Mouse (Mus musculus): ENCODE results near the gene Megf8. TPM values are rescaled to one million over a fixed set of nuclear protein-coding genes. Genes with fewer than 3 reads are reported as not detected.

The Megf8 gene
- polyA plus RNA-seq, 1 experiment from 2014 or later: 19.8 TPM

DNA sequence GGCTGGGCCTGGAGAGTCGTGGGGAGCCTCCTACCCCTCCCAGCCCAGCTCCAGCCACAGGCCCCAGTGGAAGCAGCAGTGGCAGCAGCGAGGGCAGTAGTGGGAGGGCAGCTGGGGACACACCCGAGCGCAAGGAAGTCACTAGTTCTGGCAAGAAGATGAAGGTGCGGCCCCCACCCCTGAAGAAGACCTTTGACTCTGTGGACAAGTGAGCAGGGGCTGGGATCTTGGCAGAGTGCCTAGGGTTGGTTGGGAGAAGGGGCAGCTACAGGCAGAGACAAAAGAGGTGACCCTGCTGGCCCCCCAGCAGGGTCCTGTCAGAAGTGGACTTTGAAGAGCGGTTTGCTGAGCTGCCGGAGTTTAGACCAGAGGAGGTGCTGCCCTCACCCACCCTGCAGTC is 24.9 kb upstream of the Megf8 start:
- Histone ChIP-seq H3K27ac (peak overlapping the region; percentile 64; the same call in 1 of the 2 replicates), H3K4me2 (replicated peaks) (no peak overlapping the region), H3K9ac (replicated peaks) (0 out of 2 replicates have a peak overlapping the region, but pooled peaks have one; percentile 14), H3K4me1 (replicated peaks) (peaks cover 46% of the 10 kb centered on the region), H3K27me3 (no peaks in the 10 kb centered on the region), H3K9me3 (no peaks in the 10 kb centered on the region), H3K4me3 (replicated peaks) (no peak overlapping the region), H3K36me3 (peaks cover 91% of the 10 kb centered on the region)
- ATAC-seq: no peak
- 63% methylated on average over 7 of the region's 7 CpGs for WGBS

DNA sequence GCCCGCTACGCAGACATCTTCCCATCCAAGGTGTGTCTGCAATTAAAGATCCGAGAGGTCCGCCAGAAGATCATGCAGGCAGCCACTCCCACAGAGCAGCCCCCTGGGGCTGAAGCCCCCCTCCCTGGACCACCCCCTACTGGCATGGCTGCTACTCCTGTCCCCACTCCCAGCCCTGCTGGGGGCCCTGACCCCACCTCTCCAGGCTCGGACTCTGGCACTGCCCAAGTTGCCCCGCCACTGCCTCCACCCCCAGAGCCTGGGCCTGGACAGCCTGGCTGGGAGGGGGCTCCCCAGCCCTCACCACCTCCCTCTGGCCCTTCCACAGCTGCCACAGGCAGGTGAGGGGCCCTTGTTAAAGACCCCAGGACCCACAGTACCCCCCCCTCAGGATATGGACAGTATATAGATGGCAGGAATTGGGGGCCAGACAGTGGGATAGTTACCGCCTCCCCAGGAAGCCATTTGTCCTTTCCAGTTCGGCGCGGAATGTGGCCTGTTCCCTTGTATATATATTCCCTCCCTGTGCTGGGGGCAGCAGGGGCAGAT is 23.7 kb upstream of the Megf8 start:
- H3K27ac ChIP-seq: peak overlapping the region; percentile 19; the same call in 1 of the 2 replicates
- WGBS: 87% methylated on average over 9 of the region's 10 CpGs

DNA sequence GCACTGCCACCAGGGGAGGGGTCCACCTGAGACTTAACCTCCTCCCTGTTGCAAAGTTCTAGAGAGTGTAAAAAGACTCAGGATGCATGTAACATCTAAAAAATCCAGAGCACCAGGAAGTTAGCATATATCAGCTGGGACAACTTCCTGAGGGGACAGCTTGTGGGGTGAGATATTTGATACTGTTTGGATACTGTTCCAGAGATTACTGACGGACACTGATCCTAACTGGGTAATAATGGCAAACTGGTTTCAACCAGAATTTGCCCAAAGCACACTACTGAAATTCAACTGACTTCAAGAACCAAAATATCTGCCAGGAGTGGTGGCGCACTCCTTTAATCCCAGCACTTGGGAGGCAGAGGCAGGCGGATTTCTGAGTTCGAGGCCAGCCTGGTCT is 22.5 kb upstream of the Megf8 start:
- Histone ChIP-seq H3K9ac (replicated peaks) (no peak overlapping the region), H3K4me1 (replicated peaks) (peaks cover 55% of the 10 kb centered on the region), H3K27me3 (no peaks in the 10 kb centered on the region), H3K36me3 (peaks cover 67% of the 10 kb centered on the region), H3K4me2 (replicated peaks) (no peak overlapping the region), H3K27ac (no peak overlapping the region), H3K9me3 (no peaks in the 10 kb centered on the region), H3K4me3 (replicated peaks) (no peak overlapping the region)
- no peak for ATAC-seq
- 96% methylated on average over 4 of the region's 4 CpGs for WGBS

More for the DNA sequence above, 23.7 kb upstream of the Megf8 start:
- no peak overlapping the region for H3K4me3 ChIP-seq (replicated peaks)
- H3K4me1 ChIP-seq (replicated peaks): peaks cover 49% of the 10 kb centered on the region
- H3K9ac ChIP-seq (replicated peaks): no peak overlapping the region
- ATAC-seq: no peak
- peaks cover 79% of the 10 kb centered on the region for H3K36me3 ChIP-seq
- no peaks in the 10 kb centered on the region for H3K27me3 ChIP-seq
- H3K4me2 ChIP-seq (replicated peaks): no peak overlapping the region
- H3K9me3 ChIP-seq: no peaks in the 10 kb centered on the region

DNA sequence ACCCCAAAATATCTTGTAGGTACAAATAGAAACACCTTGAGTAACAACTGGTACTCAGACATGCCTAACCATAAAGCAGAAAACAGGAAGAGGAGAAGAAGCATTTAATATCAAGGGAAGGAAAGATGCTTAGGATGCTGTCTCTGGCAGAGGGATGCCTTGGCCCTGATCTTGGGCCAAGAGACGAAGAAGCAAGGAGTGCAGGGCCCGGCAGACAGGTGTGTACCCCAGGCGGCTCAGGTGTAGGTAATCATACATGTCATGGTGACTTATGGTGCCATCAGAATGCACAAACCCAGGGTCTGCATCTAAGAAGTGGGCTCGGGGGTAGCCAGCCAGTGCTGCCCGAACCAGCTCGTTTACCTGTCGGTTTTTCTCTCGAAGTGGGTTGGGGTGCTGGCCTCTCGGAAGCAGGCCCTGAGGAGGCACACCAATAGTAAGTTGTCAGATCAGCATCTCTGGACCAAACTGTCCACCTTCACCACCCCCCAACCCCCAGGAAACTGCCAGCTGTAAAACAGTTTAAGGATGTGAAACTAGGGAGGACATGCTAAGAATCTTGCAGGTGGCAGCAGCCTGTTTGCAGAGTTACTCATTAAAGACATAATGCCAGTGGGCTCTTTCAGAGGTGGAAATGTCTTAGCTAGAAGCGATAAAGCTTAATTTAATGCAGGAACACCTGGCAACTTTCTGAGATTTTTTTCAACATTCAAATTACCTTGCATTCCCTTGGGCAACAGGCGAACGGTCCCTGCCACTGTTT is 21.8 kb upstream of the Megf8 start:
- no peaks in the 10 kb centered on the region for H3K9me3 ChIP-seq
- WGBS: 92% methylated on average over 12 of the region's 12 CpGs
- no peak for ATAC-seq
- peak overlapping the region; percentile 74 for H3K4me2 ChIP-seq (replicated peaks)
- H3K36me3 ChIP-seq: peaks cover 60% of the 10 kb centered on the region
- H3K27ac ChIP-seq: no peak overlapping the region
- peaks cover 55% of the 10 kb centered on the region for H3K4me1 ChIP-seq (replicated peaks)
- no peak overlapping the region for H3K9ac ChIP-seq (replicated peaks)
- H3K4me3 ChIP-seq (replicated peaks): peak overlapping the region; percentile 90; the same call in 1 of the 2 replicates
- no peaks in the 10 kb centered on the region for H3K27me3 ChIP-seq

DNA sequence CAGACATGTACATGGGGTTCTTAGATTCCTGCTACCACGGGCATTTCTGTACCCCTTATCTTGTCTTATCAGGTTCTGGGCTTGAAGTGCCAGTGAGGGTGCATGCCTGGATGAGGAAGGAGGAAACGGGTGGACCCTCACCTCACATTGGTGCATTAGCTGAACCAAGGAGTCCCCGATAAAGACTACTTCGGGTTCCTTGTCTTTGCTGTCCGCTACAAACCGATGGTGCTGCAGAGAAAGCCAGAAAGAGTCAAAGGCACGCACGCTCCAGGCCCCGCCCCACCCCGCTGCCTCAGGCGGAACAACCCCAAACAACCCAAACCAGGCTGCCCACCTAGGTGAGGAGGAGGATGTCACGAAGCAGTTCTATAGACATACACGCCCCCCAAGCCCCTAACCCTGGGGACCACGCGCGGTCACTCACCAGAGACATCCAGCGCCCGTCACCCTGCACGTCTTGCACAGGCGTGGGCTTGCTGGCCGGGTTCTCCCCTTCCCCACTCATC is 20.0 kb upstream of the Megf8 start:
- no peaks in the 10 kb centered on the region for H3K9me3 ChIP-seq
- H3K36me3 ChIP-seq: peaks cover 42% of the 10 kb centered on the region
- H3K4me2 ChIP-seq (replicated peaks): peak overlapping the region; percentile 74
- H3K27me3 ChIP-seq: no peaks in the 10 kb centered on the region
- H3K27ac ChIP-seq: peak overlapping the region; percentile 99
- no peak; the same call in 1 of the 2 replicates for ATAC-seq
- peak overlapping the region; percentile 90 for H3K4me3 ChIP-seq (replicated peaks)
- H3K4me1 ChIP-seq (replicated peaks): peaks cover 40% of the 10 kb centered on the region
- WGBS: under 1% methylated on average over 21 of the region's 21 CpGs
- H3K9ac ChIP-seq (replicated peaks): peak overlapping the region; percentile 97

DNA sequence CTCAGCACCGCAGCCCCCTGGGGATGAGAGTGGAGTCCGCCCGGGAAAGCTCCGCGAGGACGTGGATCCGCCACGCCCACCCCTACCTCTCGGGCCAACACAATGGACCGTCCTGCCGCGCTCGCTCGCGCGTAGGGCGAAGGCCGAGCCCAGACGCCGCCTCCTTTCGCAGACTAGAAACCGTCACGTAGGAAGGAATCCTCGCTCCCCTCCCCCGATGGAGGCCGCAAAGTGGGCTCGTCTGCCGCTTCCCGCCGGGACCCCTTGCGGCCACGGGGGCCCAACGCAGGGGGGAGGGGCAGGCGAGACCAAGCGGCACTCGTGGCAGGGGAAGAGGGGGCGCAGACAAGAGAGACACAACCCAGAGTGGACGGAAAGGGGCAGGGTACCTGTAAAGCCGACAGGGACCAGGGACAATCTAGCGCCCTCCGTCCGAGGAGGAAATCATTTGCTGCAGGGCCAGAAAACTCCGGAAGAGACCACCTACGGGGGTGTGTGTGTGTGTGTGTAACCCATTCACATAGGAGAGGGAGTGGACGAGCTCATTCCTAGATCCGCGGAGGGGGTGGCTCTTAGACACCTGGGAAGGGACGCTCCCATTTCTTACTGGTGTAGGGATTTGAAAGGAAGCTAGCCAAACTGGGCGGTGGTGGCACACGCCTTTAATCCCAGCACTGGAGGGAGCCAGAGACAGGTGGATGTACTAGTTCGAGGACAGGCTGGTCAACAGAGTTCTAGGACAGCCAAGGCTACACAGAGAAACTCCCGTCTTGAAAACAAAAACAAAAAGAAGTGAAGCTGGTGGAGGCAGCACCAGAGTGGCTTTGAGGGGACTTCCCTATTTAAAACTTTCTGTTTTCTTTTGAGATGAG is 19.3 kb upstream of the Megf8 start, which contains the start of gene Pafah1b3:
Gene Pafah1b3, minus strand, starts transcription at position 533 of the 872 bp plus-strand sequence.
- Histone ChIP-seq H3K4me2 (replicated peaks) (peak within 1 kb of the TSS; percentile 74), H3K27ac (peak within 1 kb of the TSS; percentile 99), H3K9me3 (no peaks in the 10 kb centered on the region), H3K9ac (replicated peaks) (peak within 1 kb of the TSS; percentile 97), H3K4me3 (replicated peaks) (peak within 1 kb of the TSS; percentile 90), H3K4me1 (replicated peaks) (peaks cover 36% of the 10 kb centered on the region), H3K27me3 (no peaks in the 10 kb centered on the region; the same call in 1 of the 2 replicates), H3K36me3 (peaks cover 35% of the 10 kb centered on the region)
- ATAC-seq: peak; percentile 91
- WGBS: under 1% methylated on average over 52 of the region's 52 CpGs

DNA sequence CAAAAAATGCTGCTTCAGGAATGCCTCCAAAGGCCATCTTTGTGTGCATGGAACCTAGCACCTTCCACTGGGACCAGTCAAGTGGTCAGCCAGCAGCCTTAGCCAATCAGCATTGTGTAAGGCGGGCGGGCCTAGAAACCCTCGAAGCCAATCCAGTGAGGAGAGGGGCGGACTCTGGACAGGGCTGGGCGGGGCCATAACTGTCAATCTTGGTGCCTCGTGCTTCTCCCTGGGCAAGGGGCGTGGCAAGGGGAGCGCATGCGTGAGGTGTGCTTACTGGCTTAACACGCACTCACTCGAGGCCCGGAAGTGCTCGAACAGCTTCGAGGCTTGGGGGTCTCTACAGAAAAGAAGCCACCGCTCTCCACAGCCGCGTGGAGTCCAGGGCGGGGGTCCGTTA is 15.9 kb upstream of the Megf8 start, which contains the start of gene Prr19:
Gene Prr19, plus strand, starts transcription at position 349 of the 400 bp plus-strand sequence.
- ATAC-seq: peak; percentile 37; the same call in 1 of the 2 replicates
- H3K4me3 ChIP-seq (replicated peaks): no peak within 1 kb of the TSS
- no peaks in the 10 kb centered on the region for H3K9me3 ChIP-seq

DNA sequence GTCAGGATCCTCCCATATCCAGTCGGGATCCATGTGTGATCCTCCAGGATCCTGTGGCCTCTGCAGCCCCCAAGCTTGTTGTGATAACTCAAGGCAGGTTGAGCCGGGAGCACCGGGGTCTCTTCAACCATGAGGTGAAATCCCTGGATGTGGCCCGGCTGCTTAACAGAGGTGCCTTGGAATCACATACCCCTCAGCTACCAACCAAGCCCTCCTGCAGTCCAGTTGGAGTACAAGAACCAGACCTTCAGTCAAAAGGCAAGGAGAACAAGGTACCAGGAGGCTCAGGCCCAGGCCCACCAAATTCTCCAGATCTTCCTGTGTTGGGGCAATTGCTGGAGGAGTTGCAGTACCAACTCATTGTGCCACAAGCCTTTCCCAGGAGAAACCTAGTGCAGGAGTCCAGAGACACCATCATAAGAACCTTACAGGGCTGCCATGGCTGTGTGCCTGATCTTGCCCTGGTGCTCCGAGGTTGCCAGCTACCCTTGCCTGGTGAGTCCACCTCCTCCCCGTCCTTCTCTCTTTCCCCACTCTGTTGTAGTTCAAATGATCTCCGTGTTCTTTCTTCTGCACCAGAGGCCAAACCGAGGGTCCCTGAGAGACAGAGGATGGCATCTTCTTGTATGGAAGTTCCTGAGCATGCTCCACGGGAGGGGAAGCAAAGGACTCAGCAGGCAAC is 13.8 kb upstream of the Megf8 start:
- WGBS: 76% methylated on average over 9 of the region's 9 CpGs
- Histone ChIP-seq H3K9me3 (no peaks in the 10 kb centered on the region), H3K4me2 (replicated peaks) (no peak overlapping the region), H3K27ac (no peak overlapping the region), H3K9ac (replicated peaks) (no peak overlapping the region), H3K4me1 (replicated peaks) (peaks cover 20% of the 10 kb centered on the region), H3K4me3 (replicated peaks) (no peak overlapping the region), H3K36me3 (peaks cover 6% of the 10 kb centered on the region; the same call in 1 of the 2 replicates), H3K27me3 (peaks cover 12% of the 10 kb centered on the region)
- ATAC-seq: no peak

More for the DNA sequence above, 15.9 kb upstream of the Megf8 start, which contains the start of gene Prr19:
- Histone ChIP-seq H3K27me3 (no peaks in the 10 kb centered on the region; the same call in 1 of the 2 replicates), H3K4me1 (replicated peaks) (peaks cover 26% of the 10 kb centered on the region), H3K4me2 (replicated peaks) (no peak within 1 kb of the TSS), H3K27ac (no peak within 1 kb of the TSS), H3K9ac (replicated peaks) (no peak within 1 kb of the TSS), H3K36me3 (peaks cover 2% of the 10 kb centered on the region; the same call in 1 of the 2 replicates)
- 51% methylated on average over 19 of the region's 19 CpGs for WGBS

DNA sequence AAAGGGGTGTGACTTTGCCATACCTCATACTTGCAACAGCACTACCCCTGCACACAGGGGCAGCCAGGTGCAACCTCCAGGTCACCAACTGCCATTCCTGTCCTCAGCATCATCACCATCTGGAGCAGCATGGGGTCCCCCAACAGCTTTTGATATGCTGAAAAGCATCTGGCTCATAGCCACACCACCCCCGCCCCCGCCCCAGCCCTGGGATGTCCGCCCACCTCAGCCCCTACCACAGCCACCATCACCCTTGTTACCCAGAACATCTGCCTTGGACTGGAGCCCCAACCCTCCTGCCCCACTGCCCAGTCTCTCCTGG is 13.3 kb upstream of the Megf8 start:
- no peak overlapping the region for H3K9ac ChIP-seq (replicated peaks)
- no peak for ATAC-seq
- peaks cover 9% of the 10 kb centered on the region; the same call in 1 of the 2 replicates for H3K36me3 ChIP-seq
- H3K27ac ChIP-seq: no peak overlapping the region
- H3K9me3 ChIP-seq: no peaks in the 10 kb centered on the region
- H3K4me1 ChIP-seq (replicated peaks): peaks cover 15% of the 10 kb centered on the region
- no peak overlapping the region for H3K4me3 ChIP-seq (replicated peaks)
- H3K27me3 ChIP-seq: peaks cover 17% of the 10 kb centered on the region
- WGBS: 84% methylated on average over 3 of the region's 3 CpGs
- H3K4me2 ChIP-seq (replicated peaks): no peak overlapping the region

DNA sequence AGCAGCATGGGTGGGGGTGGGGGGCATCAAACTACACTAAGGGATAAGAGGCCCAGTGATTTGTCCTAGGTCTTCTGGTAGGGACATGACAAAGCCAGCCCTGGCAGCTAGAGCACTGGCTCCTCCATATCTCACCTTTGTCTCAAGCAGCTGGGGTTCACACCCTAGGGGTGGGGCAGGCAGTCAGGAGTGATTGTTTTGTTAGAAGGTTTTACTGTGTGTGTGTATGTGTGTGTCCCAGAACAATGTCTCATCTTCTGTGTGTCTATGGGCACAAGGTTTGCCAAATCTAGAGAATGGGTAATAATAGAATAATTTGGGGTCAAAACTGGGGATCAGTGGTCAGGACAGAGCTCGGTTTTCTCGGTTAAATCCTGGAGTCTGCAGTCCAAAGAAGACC is 11.5 kb upstream of the Megf8 start:
- Histone ChIP-seq H3K27me3 (peaks cover 20% of the 10 kb centered on the region), H3K4me2 (replicated peaks) (peak overlapping the region; percentile 73), H3K27ac (peak overlapping the region; percentile 88), H3K9ac (replicated peaks) (peak overlapping the region; percentile 81), H3K36me3 (peaks cover 14% of the 10 kb centered on the region; the same call in 1 of the 2 replicates), H3K4me1 (replicated peaks) (peaks cover 14% of the 10 kb centered on the region), H3K9me3 (no peaks in the 10 kb centered on the region), H3K4me3 (replicated peaks) (peak overlapping the region; percentile 55)
- WGBS: 0% methylated on average over 2 of the region's 2 CpGs
- ATAC-seq: no peak

All from midbrain, embryonic 13.5 days (tissue).